Mouse (Mus musculus) intestine, embryonic 14.5 days (tissue): ENCODE measurements at regions not wholly inside any gene's neighbourhood (a gene's known extent, or its start where the extent isn't known, plus 50 kb on each side); places are given as distances from the start of the nearest gene placed in this dataset.

ENCODE experiments used
- ATAC-seq: fragments of 200-750 bp; cut with Nextera tagmentation; replicated peaks from 2 replicates; pipeline ENCODE4 v1.8.0; 2017; ENCODE audit warnings: low read depth, moderate number of reproducible peaks, moderate TSS enrichment, moderate library complexity; ENCODE audit not compliant: low FRiP score, low TSS enrichment
- DNase-seq: peaks from one replicate; pipeline ENCODE4 v3.0.0-alpha.2; 2018; ENCODE audit warnings: low spot score
- H3K27ac ChIP-seq: fragments of 300-500 bp; sonication (generic); 2 replicates; pipeline ENCODE4 v1.5.1; 2014; ENCODE audit warnings: low read depth, mild to moderate bottlenecking, control low read depth
- H3K27me3 ChIP-seq: fragments of 300-500 bp; sonication (generic); replicated peaks from 2 replicates; pipeline ENCODE4 v1.6.1; 2014; ENCODE audit warnings: low read length, control low read depth; ENCODE audit not compliant: control insufficient read depth, insufficient read depth
- H3K36me3 ChIP-seq: fragments of 300-500 bp; sonication (generic); 2 replicates; pipeline ENCODE4 v1.6.1; 2014; ENCODE audit warnings: low read length, control low read depth; ENCODE audit not compliant: control insufficient read depth, insufficient read depth
- H3K4me1 ChIP-seq: fragments of 300-500 bp; sonication (generic); replicated peaks from 2 replicates; pipeline ENCODE4 v1.6.1; 2014; ENCODE audit warnings: low read length, control low read depth, mixed read lengths; ENCODE audit not compliant: control insufficient read depth, insufficient read depth
- H3K4me2 ChIP-seq: fragments of 300-500 bp; sonication (generic); 2 replicates; pipeline ENCODE4 v1.6.1; 2014; ENCODE audit warnings: low read length
- H3K4me3 ChIP-seq: fragments of 300-500 bp; sonication (generic); 2 replicates; pipeline ENCODE4 v1.5.1; 2014; ENCODE audit warnings: low read depth, low read length, control low read depth, mixed read lengths
- H3K9ac ChIP-seq: fragments of 300-500 bp; sonication (generic); 2 replicates; pipeline ENCODE4 v1.6.1; 2014; ENCODE audit warnings: mild to moderate bottlenecking, low read length
- H3K9me3 ChIP-seq: fragments of 300-500 bp; sonication (generic); 2 replicates; pipeline ENCODE4 v1.6.1; 2016; ENCODE audit warnings: low read length, control low read depth; ENCODE audit not compliant: control insufficient read depth
- WGBS: fragments of 180-500 bp; shearing (Covaris S2); extraction: QIAGEN DNeasy Blood & Tissue Kit; methylation state at CpG from one replicate; pipeline ENCODE4 v1.1.7; 2014; 5-methylcytosine and 5-hydroxymethylcytosine counted together

- Histone ChIP-seq H3K36me3 (no peaks in the 10 kb centered on the region), H3K27me3 (no peaks in the 10 kb centered on the region), H3K9ac (no peak overlapping the region), H3K27ac (no peak overlapping the region), H3K4me1 (no peaks in the 10 kb centered on the region), H3K9me3 (no peaks in the 10 kb centered on the region), H3K4me2 (no peak overlapping the region), H3K4me3 (no peak overlapping the region)
- WGBS: 73% methylated on average over 7 of the region's 7 CpGs
- ATAC-seq (no peak), DNase-seq (no peak)
These were observed 157.2 kb upstream of the Zbtb20 start for GRCm38 (mm10) chr16:42718452-42718851.

GRCm38 (mm10) chr16:42717828-42718412 is 157.8 kb upstream of the Zbtb20 start:
- 66% methylated on average over 7 of the region's 7 CpGs for WGBS
- H3K9me3 ChIP-seq: no peaks in the 10 kb centered on the region
- H3K4me2 ChIP-seq: no peak overlapping the region
- no peaks in the 10 kb centered on the region for H3K27me3 ChIP-seq
- H3K9ac ChIP-seq: no peak overlapping the region
- H3K27ac ChIP-seq: no peak overlapping the region
- no peak for ATAC-seq
- no peak for DNase-seq
- H3K4me1 ChIP-seq: no peaks in the 10 kb centered on the region
- H3K4me3 ChIP-seq: no peak overlapping the region
- no peaks in the 10 kb centered on the region for H3K36me3 ChIP-seq

GRCm38 (mm10) chr16:42717075-42717827 is 158.4 kb upstream of the Zbtb20 start:
- Histone ChIP-seq H3K36me3 (no peaks in the 10 kb centered on the region), H3K27ac (no peak overlapping the region), H3K4me1 (no peaks in the 10 kb centered on the region), H3K9me3 (no peaks in the 10 kb centered on the region), H3K4me3 (no peak overlapping the region), H3K9ac (no peak overlapping the region), H3K27me3 (no peaks in the 10 kb centered on the region), H3K4me2 (no peak overlapping the region)
- ATAC-seq (no peak), DNase-seq (no peak)
- 69% methylated on average over 9 of the region's 9 CpGs for WGBS

GRCm38 (mm10) chr16:42702676-42703075 is 173.0 kb upstream of the Zbtb20 start:
- no peaks in the 10 kb centered on the region for H3K4me1 ChIP-seq
- no peaks in the 10 kb centered on the region for H3K36me3 ChIP-seq
- no peak overlapping the region for H3K9ac ChIP-seq
- 38% methylated on average over 4 of the region's 4 CpGs for WGBS
- ATAC-seq (no peak), DNase-seq (no peak)
- no peak overlapping the region for H3K4me3 ChIP-seq
- H3K27ac ChIP-seq: no peak overlapping the region
- no peaks in the 10 kb centered on the region for H3K27me3 ChIP-seq
- H3K4me2 ChIP-seq: no peak overlapping the region
- no peaks in the 10 kb centered on the region for H3K9me3 ChIP-seq

GRCm38 (mm10) chr16:42681196-42681595 is 194.5 kb upstream of the Zbtb20 start:
- H3K9me3 ChIP-seq: no peaks in the 10 kb centered on the region
- H3K4me2 ChIP-seq: no peak overlapping the region
- ATAC-seq (no peak), DNase-seq (no peak)
- no peaks in the 10 kb centered on the region for H3K4me1 ChIP-seq
- no peak overlapping the region for H3K4me3 ChIP-seq
- H3K36me3 ChIP-seq: no peaks in the 10 kb centered on the region
- WGBS: 52% methylated on average over 3 of the region's 3 CpGs
- no peak overlapping the region for H3K27ac ChIP-seq
- no peak overlapping the region for H3K9ac ChIP-seq
- H3K27me3 ChIP-seq: no peaks in the 10 kb centered on the region

GRCm38 (mm10) chr16:42677211-42677610 is 198.5 kb upstream of the Zbtb20 start:
- Histone ChIP-seq H3K9me3 (no peaks in the 10 kb centered on the region), H3K4me2 (no peak overlapping the region), H3K27me3 (no peaks in the 10 kb centered on the region), H3K4me1 (no peaks in the 10 kb centered on the region), H3K9ac (no peak overlapping the region), H3K36me3 (no peaks in the 10 kb centered on the region), H3K27ac (peak overlapping the region; percentile 59), H3K4me3 (no peak overlapping the region)
- ATAC-seq (no peak), DNase-seq (no peak)
- WGBS: 71% methylated on average over 5 of the region's 5 CpGs

- ATAC-seq (no peak), DNase-seq (no peak)
- H3K27ac ChIP-seq: peak overlapping the region; percentile 59
These were observed 199.1 kb upstream of the Zbtb20 start for GRCm38 (mm10) chr16:42676406-42677075.

GRCm38 (mm10) chr16:42675031-42675430 is 200.7 kb upstream of the Zbtb20 start:
- ATAC-seq: no peak
- Histone ChIP-seq H3K27ac (no peak overlapping the region), H3K4me2 (no peak overlapping the region), H3K9ac (no peak overlapping the region), H3K27me3 (no peaks in the 10 kb centered on the region), H3K36me3 (no peaks in the 10 kb centered on the region), H3K4me3 (no peak overlapping the region), H3K4me1 (no peaks in the 10 kb centered on the region), H3K9me3 (no peaks in the 10 kb centered on the region)
- 86% methylated on average over 3 of the region's 3 CpGs for WGBS
- DNase-seq: no peak

More at GRCm38 (mm10) chr16:42676406-42677075, 199.1 kb upstream of the Zbtb20 start:
- Histone ChIP-seq H3K4me1 (no peaks in the 10 kb centered on the region), H3K27me3 (no peaks in the 10 kb centered on the region), H3K9ac (no peak overlapping the region), H3K36me3 (no peaks in the 10 kb centered on the region), H3K9me3 (no peaks in the 10 kb centered on the region), H3K4me3 (no peak overlapping the region), H3K4me2 (no peak overlapping the region)
- WGBS: 79% methylated on average over 5 of the region's 5 CpGs
